Mouse (Mus musculus): ENCODE results near the gene Synj2. TPM values are rescaled to one million over a fixed set of nuclear protein-coding genes. Genes with fewer than 3 reads are reported as not detected.

Gene Synj2
- polyA plus RNA-seq, 1 experiment from 2014 or later, result 0.62 TPM

DNA sequence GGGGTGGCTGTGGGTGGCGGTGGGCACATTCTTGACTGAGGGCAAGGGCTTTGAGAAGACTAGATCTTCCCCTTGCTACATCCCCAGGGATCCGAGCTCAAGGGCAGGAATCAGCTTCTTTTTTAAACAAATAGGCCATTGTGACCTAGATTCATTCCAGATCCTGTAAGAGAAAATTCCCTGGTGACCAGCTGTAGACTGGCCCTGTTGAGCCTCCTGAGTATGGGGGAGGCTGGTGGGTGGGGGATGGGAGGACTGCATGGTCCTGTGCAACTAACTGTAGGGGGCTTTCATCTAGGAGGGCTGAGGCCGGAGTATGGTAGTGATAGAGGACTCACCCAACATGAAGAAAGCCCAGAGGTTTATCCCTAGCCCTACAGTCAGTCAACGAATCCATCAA is 47.0 kb downstream of the Synj2 start:
- Histone ChIP-seq H3K36me3 (replicated peaks; ENCODE audit: insufficient read depth, low read length) (no peaks in the 10 kb centered on the region), H3K4me1 (ENCODE audit: insufficient read depth) (no peaks in the 10 kb centered on the region), H3K27ac (ENCODE audit: low read depth) (no peak overlapping the region), H3K4me2 (ENCODE audit: low read depth, low read length) (no peak overlapping the region), H3K27me3 (ENCODE audit: insufficient read depth, low read length) (no peaks in the 10 kb centered on the region), H3K9ac (replicated peaks) (no peak overlapping the region), H3K4me3 (ENCODE audit: low read depth, low read length) (no peak overlapping the region), H3K9me3 (ENCODE audit: low read length) (no peaks in the 10 kb centered on the region; the same call in 1 of the 2 replicates)
- WGBS (ENCODE audit: insufficient replicate concordance), result 72% methylated on average over 4 of the region's 4 CpGs
- TF ChIP-seq CTCF (IDR thresholded peaks at IDR 0.05; ENCODE audit: low read depth) (no peak), EP300 (IDR thresholded peaks at IDR 0.05; ENCODE audit: low read depth) (no peak)
- no peak for ATAC-seq
- no peak for DNase-seq

DNA sequence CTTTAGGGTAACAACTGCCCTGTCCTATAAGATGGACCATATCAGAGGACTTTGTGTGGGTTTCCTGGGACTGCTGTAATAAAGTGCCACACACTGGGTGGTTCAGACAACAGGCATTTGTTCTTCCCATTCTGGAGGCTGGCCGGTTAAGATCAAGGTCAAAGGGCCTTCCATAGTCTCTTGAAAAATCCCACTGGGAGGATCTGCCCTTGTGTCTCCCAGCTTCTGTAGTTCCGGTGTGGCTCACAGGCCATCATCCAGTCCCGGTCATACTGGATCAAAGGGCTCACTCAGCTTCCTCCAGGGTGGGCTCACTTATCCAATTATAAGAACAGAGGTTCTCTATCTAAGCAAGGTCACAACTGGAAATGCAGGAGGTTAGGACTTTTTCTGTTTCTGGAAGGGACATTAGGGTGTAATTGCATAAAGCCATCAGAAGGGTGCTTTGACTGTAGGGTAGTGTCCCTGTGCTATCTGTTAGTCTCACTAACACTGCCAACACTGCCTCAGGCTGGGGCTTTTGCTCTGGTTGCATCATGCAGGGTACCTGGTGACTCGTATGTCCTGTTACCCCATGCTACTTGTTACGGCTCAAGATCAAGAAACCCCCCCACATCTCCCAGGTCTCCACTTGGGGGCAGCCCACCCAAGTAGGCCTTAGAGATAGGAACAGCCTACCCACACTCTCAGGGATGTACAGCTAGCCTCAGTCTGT is 51.9 kb downstream of the Synj2 start:
- Histone ChIP-seq H3K36me3 (replicated peaks; ENCODE audit: insufficient read depth, low read length) (no peaks in the 10 kb centered on the region), H3K4me1 (ENCODE audit: insufficient read depth) (no peaks in the 10 kb centered on the region), H3K27ac (ENCODE audit: low read depth) (no peak overlapping the region), H3K9ac (replicated peaks) (no peak overlapping the region), H3K4me3 (ENCODE audit: low read depth, low read length) (no peak overlapping the region), H3K4me2 (ENCODE audit: low read depth, low read length) (no peak overlapping the region), H3K9me3 (ENCODE audit: low read length) (no peaks in the 10 kb centered on the region; the same call in 1 of the 2 replicates), H3K27me3 (ENCODE audit: insufficient read depth, low read length) (no peaks in the 10 kb centered on the region)
- no peak for DNase-seq
- 66% methylated on average over 5 of the region's 5 CpGs for WGBS (ENCODE audit: insufficient replicate concordance)
- TF ChIP-seq CTCF (IDR thresholded peaks at IDR 0.05; ENCODE audit: low read depth), result no peak
- TF ChIP-seq EP300 (IDR thresholded peaks at IDR 0.05; ENCODE audit: low read depth), result no peak
- ATAC-seq, result 0 out of 2 replicates have a peak, but pooled peaks have one; percentile 15

DNA sequence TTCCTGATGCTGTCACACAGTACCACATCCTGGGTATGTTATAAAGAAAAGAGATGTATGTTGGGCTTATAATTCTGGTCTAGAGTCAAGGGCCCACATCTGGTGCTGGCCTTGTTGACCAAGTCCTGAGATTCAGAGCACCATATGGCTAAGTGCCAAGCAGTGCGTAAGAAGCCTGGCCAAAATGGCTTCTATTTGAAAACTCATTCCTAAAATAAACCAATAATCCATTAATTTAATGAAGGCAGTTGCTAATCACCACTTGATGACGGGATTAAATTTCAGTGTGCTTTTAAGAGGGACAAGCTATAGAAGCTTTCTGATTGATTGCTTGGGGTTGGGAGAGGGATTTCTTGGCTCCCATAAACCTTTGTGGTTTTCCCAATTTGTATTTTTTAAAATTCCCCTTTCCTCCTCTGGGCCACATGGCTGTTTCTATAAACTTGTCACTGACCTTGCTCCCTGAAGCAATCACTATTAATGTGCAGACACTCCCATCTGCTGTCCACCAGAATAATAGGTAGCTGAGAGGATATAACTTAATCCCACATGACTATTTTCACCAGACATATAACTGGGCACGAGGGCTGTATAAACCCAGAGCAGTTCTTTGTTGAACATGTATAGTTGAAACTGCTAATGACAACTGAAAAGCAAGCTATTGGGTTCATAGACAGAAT is 52.6 kb downstream of the Synj2 start:
- TF ChIP-seq EP300 (IDR thresholded peaks at IDR 0.05; ENCODE audit: low read depth) (no peak), CTCF (IDR thresholded peaks at IDR 0.05; ENCODE audit: low read depth) (peak; percentile 32)
- Histone ChIP-seq H3K27me3 (ENCODE audit: insufficient read depth, low read length) (no peaks in the 10 kb centered on the region), H3K27ac (ENCODE audit: low read depth) (no peak overlapping the region), H3K4me3 (ENCODE audit: low read depth, low read length) (no peak overlapping the region), H3K9me3 (ENCODE audit: low read length) (no peaks in the 10 kb centered on the region; the same call in 1 of the 2 replicates), H3K9ac (replicated peaks) (no peak overlapping the region), H3K36me3 (replicated peaks; ENCODE audit: insufficient read depth, low read length) (no peaks in the 10 kb centered on the region), H3K4me2 (ENCODE audit: low read depth, low read length) (no peak overlapping the region), H3K4me1 (ENCODE audit: insufficient read depth) (no peaks in the 10 kb centered on the region)
- ATAC-seq, result no peak
- WGBS (ENCODE audit: insufficient replicate concordance), result 77% methylated on average over 3 of the region's 3 CpGs
- DNase-seq, result no peak

DNA sequence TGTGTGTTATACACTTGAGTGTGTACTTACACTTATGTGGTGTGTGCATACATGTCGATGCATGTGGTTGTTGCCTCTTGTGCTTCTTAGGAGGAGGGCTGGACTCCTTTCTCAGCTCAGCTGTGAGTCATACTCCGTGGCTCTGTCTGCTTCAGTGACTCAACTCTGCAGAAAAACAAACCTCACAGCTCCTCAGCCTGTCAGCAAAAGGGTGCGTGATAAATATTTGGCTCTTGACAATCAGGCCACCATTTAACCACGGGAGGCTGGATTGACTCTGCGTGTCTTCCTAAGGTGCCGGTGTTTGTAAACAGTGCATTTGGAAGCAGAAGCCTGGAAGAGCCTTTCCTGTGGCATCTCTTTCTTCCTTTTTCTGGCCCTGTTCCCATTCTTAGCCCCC is 53.5 kb downstream of the Synj2 start:
- no peak overlapping the region for H3K27ac ChIP-seq (ENCODE audit: low read depth)
- H3K27me3 ChIP-seq (ENCODE audit: insufficient read depth, low read length), result no peaks in the 10 kb centered on the region
- TF ChIP-seq EP300 (IDR thresholded peaks at IDR 0.05; ENCODE audit: low read depth) (no peak), CTCF (IDR thresholded peaks at IDR 0.05; ENCODE audit: low read depth) (no peak)
- no peaks in the 10 kb centered on the region for H3K4me1 ChIP-seq (ENCODE audit: insufficient read depth)
- WGBS (ENCODE audit: insufficient replicate concordance), result 71% methylated on average over 6 of the region's 6 CpGs
- no peak overlapping the region for H3K9ac ChIP-seq (replicated peaks)
- no peak for ATAC-seq
- no peak overlapping the region for H3K4me3 ChIP-seq (ENCODE audit: low read depth, low read length)
- DNase-seq, result no peak
- H3K9me3 ChIP-seq (ENCODE audit: low read length), result no peaks in the 10 kb centered on the region; the same call in 1 of the 2 replicates
- H3K4me2 ChIP-seq (ENCODE audit: low read depth, low read length), result no peak overlapping the region
- H3K36me3 ChIP-seq (replicated peaks; ENCODE audit: insufficient read depth, low read length), result no peaks in the 10 kb centered on the region

DNA sequence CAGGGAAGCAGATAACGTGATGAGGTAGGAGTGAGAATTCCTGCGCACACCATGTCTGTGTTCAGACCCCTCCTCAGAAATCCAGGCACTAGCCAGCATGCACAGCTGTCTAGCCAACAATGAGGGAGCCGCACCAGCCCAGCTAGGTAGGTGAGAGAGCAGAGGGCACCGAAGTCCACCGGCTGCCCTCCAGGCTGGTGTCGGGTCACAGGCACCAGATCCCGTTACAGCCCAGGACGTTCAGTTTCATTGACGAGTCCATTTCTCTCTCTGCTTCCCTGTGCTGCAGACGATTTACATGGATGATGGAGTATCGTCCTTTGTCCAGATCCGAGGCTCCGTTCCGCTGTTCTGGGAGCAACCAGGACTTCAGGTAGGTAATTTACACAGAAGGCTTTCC is 55.5 kb downstream of the Synj2 start:
- Histone ChIP-seq H3K9ac (replicated peaks) (no peak overlapping the region), H3K4me2 (ENCODE audit: low read depth, low read length) (no peak overlapping the region), H3K27me3 (ENCODE audit: insufficient read depth, low read length) (no peaks in the 10 kb centered on the region), H3K9me3 (ENCODE audit: low read length) (no peaks in the 10 kb centered on the region), H3K36me3 (replicated peaks; ENCODE audit: insufficient read depth, low read length) (no peaks in the 10 kb centered on the region), H3K4me1 (ENCODE audit: insufficient read depth) (no peaks in the 10 kb centered on the region), H3K4me3 (ENCODE audit: low read depth, low read length) (no peak overlapping the region), H3K27ac (ENCODE audit: low read depth) (no peak overlapping the region)
- ATAC-seq (no peak), DNase-seq (no peak)
- WGBS (ENCODE audit: insufficient replicate concordance), result 78% methylated on average over 14 of the region's 14 CpGs
- TF ChIP-seq CTCF (IDR thresholded peaks at IDR 0.05; ENCODE audit: low read depth) (no peak), EP300 (IDR thresholded peaks at IDR 0.05; ENCODE audit: low read depth) (no peak)

DNA sequence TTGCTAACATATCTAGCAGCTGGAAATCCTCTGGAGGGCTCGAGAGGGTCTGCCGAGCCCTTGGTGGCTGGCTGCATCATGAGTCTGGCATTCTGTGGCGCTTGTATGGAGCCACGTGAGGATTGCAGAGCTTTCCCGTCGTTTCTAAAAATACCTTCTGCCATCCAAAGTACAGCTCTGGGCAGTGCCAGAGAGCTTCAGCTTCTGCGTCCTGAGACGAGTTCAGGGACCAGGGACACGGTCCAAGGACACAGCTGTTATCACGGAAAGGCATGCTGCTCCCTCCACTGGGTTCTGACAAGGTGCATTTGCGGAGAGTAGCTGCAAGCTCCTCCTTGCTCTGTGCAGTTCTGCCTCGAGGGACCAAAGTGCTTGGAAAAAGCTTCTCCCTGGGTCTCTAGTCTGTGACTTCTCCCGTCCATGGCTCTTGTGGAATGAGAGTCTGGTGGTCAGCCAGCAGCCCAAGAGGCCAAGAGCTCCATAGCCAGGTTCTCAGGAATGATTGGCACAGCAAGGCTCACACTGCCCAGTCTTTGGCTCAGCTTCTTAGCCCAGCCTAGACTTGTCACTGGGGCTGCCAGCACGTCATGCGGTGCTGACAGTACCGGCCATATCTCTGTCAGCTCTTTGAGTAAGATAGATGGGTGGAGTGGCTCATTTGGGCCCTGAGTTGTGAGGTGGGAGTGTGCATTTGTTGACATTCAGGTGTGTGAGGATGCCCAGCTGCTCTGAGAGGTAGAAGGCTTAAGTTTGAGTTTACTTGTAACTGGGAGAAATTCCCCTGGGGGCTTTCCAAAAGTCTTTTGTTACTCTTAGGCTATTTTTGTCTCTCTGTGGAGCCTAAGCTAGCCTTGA is 56.5 kb downstream of the Synj2 start:
- no peaks in the 10 kb centered on the region for H3K9me3 ChIP-seq (ENCODE audit: low read length)
- H3K4me2 ChIP-seq (ENCODE audit: low read depth, low read length), result no peak overlapping the region
- TF ChIP-seq EP300 (IDR thresholded peaks at IDR 0.05; ENCODE audit: low read depth) (no peak), CTCF (IDR thresholded peaks at IDR 0.05; ENCODE audit: low read depth) (no peak)
- H3K4me1 ChIP-seq (ENCODE audit: insufficient read depth), result no peaks in the 10 kb centered on the region
- H3K4me3 ChIP-seq (ENCODE audit: low read depth, low read length), result no peak overlapping the region
- no peaks in the 10 kb centered on the region for H3K27me3 ChIP-seq (ENCODE audit: insufficient read depth, low read length)
- no peak for ATAC-seq
- 67% methylated on average over 16 of the region's 16 CpGs for WGBS (ENCODE audit: insufficient replicate concordance)
- H3K27ac ChIP-seq (ENCODE audit: low read depth), result no peak overlapping the region
- no peak for DNase-seq
- H3K9ac ChIP-seq (replicated peaks), result no peak overlapping the region
- H3K36me3 ChIP-seq (replicated peaks; ENCODE audit: insufficient read depth, low read length), result no peaks in the 10 kb centered on the region
